Mouse (Mus musculus): Measurements from ENCODE around the gene Fam178b.
"Not testable (repeated sequence)": the region's sequence is repeated elsewhere in the genome, so short reads cannot be mapped to it uniquely, and the experiment has no call there.

Fam178b gene

GRCm38 (mm10) chr1:36672648-36673350 is 10.2 kb downstream of the Fam178b start:
- in situ Hi-C loops (cut with MboI, MseI): no loop called here

DNA sequence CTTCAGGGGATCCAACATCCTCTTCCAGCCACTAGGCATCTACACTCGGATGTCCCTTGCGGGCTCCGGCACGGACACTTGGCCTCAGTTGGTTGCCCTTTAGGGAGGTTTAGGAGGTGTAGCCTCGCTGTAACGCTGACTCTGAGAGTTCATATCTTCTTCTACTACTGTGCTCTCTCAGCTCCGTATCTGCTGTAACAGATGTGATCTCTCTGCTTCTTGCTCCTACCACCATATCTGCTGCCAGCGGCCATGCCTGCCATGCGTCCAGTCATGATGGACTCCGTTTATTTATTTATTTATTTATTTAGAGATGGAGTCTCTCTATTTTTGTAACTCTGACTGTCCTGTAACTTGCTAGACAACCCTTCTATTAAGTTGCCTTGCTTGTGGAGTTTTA is 11.7 kb downstream of the Fam178b start:
- in situ Hi-C loops (cut with MboI, MseI): no loop called here

DNA sequence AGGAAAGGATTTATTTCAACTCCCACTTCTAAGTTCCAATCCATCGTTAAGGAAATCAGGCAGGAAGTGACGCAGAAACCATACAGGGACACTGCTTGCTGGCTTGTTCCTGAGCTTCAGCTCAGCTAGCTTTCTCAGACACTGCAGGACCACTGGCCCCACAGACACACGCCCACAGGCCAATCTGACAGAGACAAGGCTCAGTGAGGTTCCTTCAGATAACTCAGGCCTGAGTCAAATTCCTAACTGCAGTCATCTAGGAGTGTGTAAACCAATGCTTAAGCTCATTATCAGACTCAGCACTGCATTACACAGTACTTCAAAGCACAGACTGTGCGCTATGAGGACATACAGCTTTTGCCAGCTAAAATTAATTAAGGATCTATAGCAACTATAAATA is 12.7 kb downstream of the Fam178b start:
- in situ Hi-C loops (cut with MboI, MseI): no loop called here

- in situ Hi-C loops (cut with MboI, MseI): not testable (repeated sequence)
Measured at GRCm38 (mm10) chr1:36668007-36668406, 15.0 kb downstream of the Fam178b start.

DNA sequence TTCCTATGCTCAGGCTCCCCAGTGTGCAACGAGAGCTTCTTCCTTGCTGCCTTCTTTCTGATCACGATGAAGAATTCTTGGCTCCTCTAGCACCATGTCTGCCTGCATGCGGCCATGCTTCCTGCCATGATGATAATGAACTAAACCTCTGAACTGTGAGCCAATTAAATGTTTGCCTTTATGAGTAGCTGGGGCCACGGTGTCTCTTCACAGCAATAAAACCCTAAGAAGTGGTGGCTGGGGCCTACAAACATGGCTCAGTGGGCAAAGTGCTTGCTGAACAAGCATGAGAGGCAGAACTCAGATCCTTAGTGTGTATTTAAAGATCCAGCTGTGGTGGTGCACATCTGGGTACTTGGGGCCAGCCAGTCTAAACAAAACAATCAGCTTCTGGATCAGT is 17.0 kb downstream of the Fam178b start:
- in situ Hi-C loops (cut with MboI, MseI): no loop called here

GRCm38 (mm10) chr1:36665165-36665723 is 17.7 kb downstream of the Fam178b start:
- in situ Hi-C loops (cut with MboI, MseI): no loop called here

DNA sequence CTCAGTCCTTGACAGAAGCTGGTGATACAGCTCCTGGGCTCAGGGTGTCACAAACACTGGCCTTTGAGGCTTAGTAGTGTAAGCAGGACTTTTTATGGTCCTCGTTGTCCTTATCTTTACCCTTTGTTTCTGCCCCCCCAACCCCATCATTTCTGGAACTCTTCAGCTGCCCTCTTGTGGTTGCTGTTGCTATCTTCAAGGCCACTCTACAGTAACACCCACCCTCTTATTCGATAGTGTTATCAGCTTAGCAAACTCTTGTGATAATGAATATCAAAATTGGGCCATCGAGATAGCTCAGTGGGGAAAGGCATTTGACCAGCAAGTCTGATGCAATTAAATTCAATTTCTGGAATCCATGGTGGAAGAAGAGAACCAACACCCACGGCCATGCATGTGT is 18.5 kb downstream of the Fam178b start:
- in situ Hi-C loops (cut with MboI, MseI): no loop called here

DNA sequence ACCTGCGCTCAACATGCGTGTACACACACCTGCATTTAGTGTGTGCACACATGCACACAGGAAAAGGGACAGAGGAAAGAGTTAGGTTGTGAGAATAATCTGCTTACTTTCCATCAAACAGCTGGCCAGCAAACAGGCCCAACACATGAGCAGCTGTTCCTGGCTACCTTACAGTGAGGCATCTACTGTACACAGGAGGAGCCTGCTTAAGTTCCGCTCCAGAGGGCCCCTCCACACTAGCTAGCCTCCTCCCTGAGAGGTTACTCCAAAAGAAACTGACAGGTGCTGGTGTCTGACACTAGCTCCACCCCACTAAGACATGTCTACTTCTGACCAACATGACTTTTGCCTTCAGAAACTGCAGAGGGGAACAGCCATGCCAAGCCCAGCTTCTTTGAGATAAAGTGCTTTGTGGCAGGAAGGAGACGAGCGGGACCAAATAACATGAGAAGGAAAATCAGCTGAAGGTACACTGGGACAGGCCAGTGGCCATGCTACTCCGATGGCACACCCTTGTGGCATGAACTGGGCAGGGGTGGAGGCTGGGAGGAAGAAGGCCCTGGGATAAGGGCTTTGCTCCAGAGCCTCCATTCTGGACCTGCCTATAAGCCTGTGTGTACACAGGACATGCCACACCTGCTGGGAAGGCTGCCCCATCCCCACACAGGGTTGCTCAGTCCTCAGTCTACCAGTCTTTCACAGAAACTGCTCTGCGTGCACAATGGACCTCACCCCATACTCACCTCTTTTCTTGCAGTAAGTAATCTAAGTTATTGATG is 24.2 kb downstream of the Fam178b start:
- in situ Hi-C loops (cut with MboI, MseI): no loop called here

DNA sequence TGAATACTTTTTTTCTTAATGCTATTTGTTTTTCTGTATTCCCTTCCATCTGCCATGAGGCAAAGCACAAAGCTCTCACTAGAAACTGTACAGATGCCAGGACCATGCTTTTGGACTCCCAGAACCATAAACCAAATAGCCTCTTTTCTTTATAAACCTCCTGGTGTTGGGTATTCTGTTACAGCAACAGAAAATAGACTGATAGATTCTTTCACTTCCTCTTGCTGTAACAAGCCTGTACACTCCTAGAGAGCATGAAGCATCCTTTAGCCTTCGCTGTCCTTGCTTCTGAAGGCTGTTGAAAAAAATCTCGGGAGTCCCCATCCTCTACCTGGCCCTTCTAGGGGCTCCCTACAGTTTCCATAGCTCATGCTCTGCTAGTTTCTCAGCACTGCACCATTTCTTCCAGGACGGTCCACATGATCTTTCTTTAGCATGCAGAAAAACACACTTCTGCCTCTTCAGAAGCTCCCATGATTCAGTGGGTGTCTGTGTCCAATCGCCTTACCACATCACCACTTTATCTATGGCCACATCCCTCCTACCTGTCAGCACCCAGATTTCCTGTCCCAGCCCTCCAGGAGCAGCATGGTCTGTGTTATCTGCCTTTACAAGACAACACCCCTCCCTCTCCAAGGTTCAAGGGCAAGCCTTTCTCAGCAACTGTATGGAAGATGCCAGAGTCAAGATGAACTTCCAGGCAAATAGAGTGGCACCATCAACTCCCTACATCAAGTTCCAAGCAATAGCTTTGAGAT is 25.1 kb downstream of the Fam178b start:
- in situ Hi-C loops (cut with MboI, MseI): no loop called here

GRCm38 (mm10) chr1:36656233-36656632 is 26.8 kb downstream of the Fam178b start:
- in situ Hi-C loops (cut with MboI, MseI): no loop called here

DNA sequence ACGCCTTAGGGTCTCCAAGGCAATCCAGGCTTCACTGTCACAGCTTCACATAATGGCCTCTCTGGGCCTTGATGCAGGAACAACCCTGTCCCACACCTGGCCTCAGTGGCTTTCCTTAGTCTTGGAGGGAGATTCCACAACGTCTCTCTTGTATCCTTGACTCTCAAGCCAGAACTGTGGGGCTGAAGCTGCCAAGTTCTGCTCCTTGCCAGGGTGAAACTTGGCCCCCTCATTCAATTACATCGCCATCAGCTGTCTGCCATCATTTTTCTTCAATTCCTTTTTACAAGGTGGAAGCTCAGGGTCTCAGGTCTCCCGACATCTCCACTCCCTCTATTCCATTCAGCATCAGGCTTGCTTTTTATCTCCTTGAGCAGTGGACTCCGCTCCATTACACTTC is 27.9 kb downstream of the Fam178b start:
- in situ Hi-C loops (cut with MboI, MseI): no loop called here

GRCm38 (mm10) chr1:36647631-36648030 is 35.4 kb downstream of the Fam178b start:
- in situ Hi-C loops (cut with MboI, MseI): no loop called here

DNA sequence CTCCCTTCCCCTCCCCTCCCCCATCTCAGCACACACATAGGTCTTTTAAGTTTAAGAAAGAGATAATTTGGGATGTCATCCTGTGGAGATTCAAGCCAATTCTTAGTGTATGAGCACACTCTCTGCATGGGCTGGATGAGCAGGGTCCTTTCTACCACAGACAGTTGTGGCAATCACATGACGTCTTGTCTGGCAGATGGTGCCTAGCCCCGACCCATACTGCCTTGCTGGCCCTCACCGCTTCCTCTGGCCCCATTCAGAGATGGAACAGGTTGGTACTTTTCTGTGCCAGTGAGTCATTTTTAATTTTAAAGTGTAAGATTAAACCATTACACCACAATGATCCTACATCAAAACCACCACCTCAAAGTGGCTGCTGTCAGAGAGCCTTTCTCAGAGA is 36.7 kb downstream of the Fam178b start:
- in situ Hi-C loops (cut with MboI, MseI): no loop called here

GRCm38 (mm10) chr1:36644615-36645007 is 38.4 kb downstream of the Fam178b start:
- in situ Hi-C loops (cut with MboI, MseI): loop anchor here (5.0 kb wide), 1 partner anchor 33 kb away; no protein-coding TSS in a partner anchor

- in situ Hi-C loops (cut with MboI, MseI): loop anchor here (5.0 kb wide), 1 partner anchor 33 kb away; no protein-coding TSS in a partner anchor
Measured at GRCm38 (mm10) chr1:36643957-36644614, 38.9 kb downstream of the Fam178b start.

GRCm38 (mm10) chr1:36635826-36636485 is 47.0 kb downstream of the Fam178b start:
- in situ Hi-C loops (cut with MboI, MseI): no loop called here

GRCm38 (mm10) chr1:36634940-36635339 is 48.0 kb downstream of the Fam178b start:
- in situ Hi-C loops (cut with MboI, MseI): no loop called here

GRCm38 (mm10) chr1:36633920-36634319 is 49.1 kb downstream of the Fam178b start:
- in situ Hi-C loops (cut with MboI, MseI): no loop called here

DNA sequence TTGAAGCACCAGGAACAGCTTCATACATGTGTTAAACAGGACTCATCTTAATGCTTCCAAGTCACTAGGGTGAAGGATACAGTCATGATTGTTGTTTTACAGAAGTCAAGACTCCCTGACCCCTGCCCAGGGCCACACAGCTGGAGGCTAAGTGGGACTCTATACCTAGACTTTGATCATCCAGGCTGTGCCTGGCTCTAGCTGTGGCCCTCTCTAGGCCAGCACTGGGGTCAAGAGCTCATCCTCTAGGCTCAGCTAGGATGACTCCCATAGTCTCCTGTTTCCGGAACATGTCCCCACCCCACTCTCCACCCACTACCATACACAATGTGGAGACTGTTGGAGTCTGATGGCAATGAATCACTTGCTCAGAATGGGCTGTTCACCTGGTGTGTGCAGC is 50.1 kb downstream of the Fam178b start:
- in situ Hi-C loops (cut with MboI, MseI): no loop called here

- in situ Hi-C loops (cut with MboI, MseI): no loop called here
Measured at GRCm38 (mm10) chr1:36632090-36632489, 50.9 kb downstream of the Fam178b start.

DNA sequence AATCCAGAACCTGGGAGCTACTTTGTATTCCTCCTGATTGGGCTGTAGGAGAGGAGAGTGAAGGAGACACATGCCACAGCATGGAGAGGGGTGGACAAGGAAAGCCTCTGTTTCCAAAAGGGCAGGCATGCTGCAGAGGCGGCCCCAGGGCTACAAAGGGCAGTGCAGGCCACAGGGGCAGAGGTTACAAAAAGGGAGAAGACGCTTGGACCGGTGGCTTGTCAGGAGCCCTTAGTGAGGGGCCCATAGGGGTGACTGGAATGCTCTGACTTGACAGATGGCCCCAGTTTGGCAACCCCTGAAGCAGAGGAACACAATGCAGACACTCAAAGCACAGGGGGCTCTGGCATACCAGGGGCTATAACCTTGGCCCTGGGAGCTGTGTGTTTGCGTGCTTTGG is 51.6 kb downstream of the Fam178b start:
- in situ Hi-C loops (cut with MboI, MseI): no loop called here

Data from regulatory T cell (primary cell).